ENCODE assay signal across 17 mouse cellular contexts in genomic region chr2:69015172-69015724, GRCm38 (mm10).
A peak's percentile ranks its signal among the peaks of the same experiment; 100 is the strongest.
DNase-seq lines count a peak whose midpoint lies in the region; ATAC-seq lines count a peak whose summit lies in the region.
"Had no signal": no experiment of that assay in that cellular context is flagged by ENCODE, and none has a peak within 500 bp of the region (broad histone marks: within the 10 kb centered on the region; RNA-seq: fewer than 3 reads in every experiment).

No protein-coding gene starts in this region.

- 87% methylated on average over 9 of the region's 9 CpGs for WGBS in forebrain, embryonic 14.5 days

- H3K9me3 ChIP-seq in forebrain, embryonic 14.5 days (replicated peaks; ENCODE audit: control insufficient read depth, low read length), result no peaks in the 10 kb centered on the region
- H3K9me3 ChIP-seq: heart, embryonic 12.5 days; hindbrain, embryonic 10.5 days; limb, embryonic 15.5 days; neural tube, embryonic 15.5 days had no signal

- H3K27ac ChIP-seq in forebrain, embryonic 14.5 days (ENCODE audit: low read depth, low read length), result no peak overlapping the region
- H3K27ac ChIP-seq: hindbrain, embryonic 10.5 days; limb, embryonic 15.5 days; neural tube, embryonic 15.5 days had no signal

- ATAC-seq in megakaryocyte progenitor cell, adult 5-6 weeks (replicated peaks; ENCODE audit: poor library complexity), result peak; percentile 98
- ATAC-seq in forebrain, embryonic 14.5 days, result no peak
- ATAC-seq: forebrain, embryonic 16.5 days; inflammation-experienced regulatory T-cells, adult 6 months had no signal

- no peak overlapping the region for H3K4me3 ChIP-seq in forebrain, embryonic 14.5 days (ENCODE audit: low read depth, low read length)
- H3K4me3 ChIP-seq: heart, embryonic 12.5 days; hindbrain, embryonic 10.5 days; limb, embryonic 15.5 days; neural tube, embryonic 15.5 days had no signal

- no peak overlapping the region for H3K9ac ChIP-seq in forebrain, embryonic 14.5 days (ENCODE audit: low read length)
- H3K9ac ChIP-seq: heart, embryonic 12.5 days; limb, embryonic 15.5 days; neural tube, embryonic 15.5 days had no signal

- no peaks in the 10 kb centered on the region for H3K27me3 ChIP-seq in forebrain, embryonic 14.5 days (replicated peaks; ENCODE audit: control insufficient read depth, insufficient read depth, low read length)
- H3K27me3 ChIP-seq: heart, embryonic 12.5 days; limb, embryonic 15.5 days; neural tube, embryonic 15.5 days had no signal

- DNase-seq in cerebellum, adult 9-10 months, result peak; percentile 39
- no peak for DNase-seq in cerebellum, postnatal 4 days (ENCODE audit: low spot score in 2 of 2)
- peak; percentile 5 for DNase-seq in lung, adult 18-20 months
- DNase-seq in lung, postnatal 4 days, result no peak
- peak; percentile 33 to 53 for DNase-seq in cerebellum, postnatal 10 days
- DNase-seq in forebrain, embryonic 14.5 days (ENCODE audit: low spot score), result no peak
- no peak for DNase-seq in spleen, adult 12 weeks (ENCODE audit: low spot score)
- DNase-seq: adrenal gland, postnatal 25 days; B cell, adult 2 months; gastrocnemius, postnatal 36 days had no signal

- H3K4me1 ChIP-seq in forebrain, embryonic 14.5 days (ENCODE audit: control insufficient read depth, insufficient read depth, low read length), result peaks cover 18% of the 10 kb centered on the region; the same call in 1 of the 2 replicates

- no peak overlapping the region for H3K4me2 ChIP-seq in forebrain, embryonic 14.5 days (ENCODE audit: low read length)
- H3K4me2 ChIP-seq: heart, embryonic 12.5 days; limb, embryonic 15.5 days; neural tube, embryonic 15.5 days had no signal

- H3K36me3 ChIP-seq in forebrain, embryonic 14.5 days (ENCODE audit: control insufficient read depth, insufficient read depth, low read length), result no peaks in the 10 kb centered on the region
- H3K36me3 ChIP-seq: heart, embryonic 12.5 days; hindbrain, embryonic 10.5 days; limb, embryonic 15.5 days; neural tube, embryonic 15.5 days had no signal

Comparison
In these comparisons a context has a peak if more than half of its experiments do, and no peak if none do; other contexts are left out.
1. DNase-seq: peak in cerebellum, adult 9-10 months (single experiment), lung, adult 18-20 months (2 of 2) and cerebellum, postnatal 10 days (2 of 2); none in cerebellum, postnatal 4 days (0 of 2), lung, postnatal 4 days (0 of 2), forebrain, embryonic 14.5 days (single experiment) and spleen, adult 12 weeks (single experiment).